Mouse (Mus musculus) ovary, postnatal 14 days (tissue): ENCODE measurements at regions not wholly inside any gene's neighbourhood (a gene's known extent, or its start where the extent isn't known, plus 50 kb on each side); places are given as distances from the start of the nearest gene placed in this dataset.

Experiments
- DNase-seq: peaks from one replicate; pipeline ENCODE4 v3.0.0; 2022; ENCODE audit warnings: low spot score

DNA sequence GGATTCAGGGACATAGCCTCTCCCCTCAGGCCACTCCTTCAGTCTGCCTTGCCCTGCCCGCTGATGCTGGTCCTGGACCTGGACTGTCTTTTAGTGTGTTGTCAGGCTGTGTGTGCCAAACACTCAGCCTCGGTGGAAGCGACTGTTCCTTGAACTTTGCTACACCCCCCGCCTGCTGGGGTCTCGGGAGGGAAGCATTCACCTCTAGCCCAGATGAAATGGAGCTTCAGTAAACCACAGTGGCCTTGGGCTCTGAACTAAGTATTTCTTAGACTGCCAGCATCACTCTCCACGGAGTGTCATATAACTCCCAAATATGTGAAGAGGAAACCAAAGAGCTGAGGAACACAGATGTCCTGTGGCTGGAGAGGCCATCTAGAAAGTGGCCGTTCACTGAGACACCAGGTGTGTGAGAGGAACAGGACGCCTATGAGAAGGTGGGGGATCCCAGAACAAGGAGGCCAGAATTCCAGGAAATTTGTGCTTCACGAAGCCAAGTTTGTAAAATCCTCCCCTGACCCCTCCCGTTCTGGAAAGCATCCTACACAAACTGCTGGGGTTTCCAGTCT, 170.2 kb downstream of the Zfp36l1 start:
- DNase-seq: no peak

GRCm38 (mm10) chr12:79941828-79942227, 171.0 kb downstream of the Zfp36l1 start:
- DNase-seq: no peak

DNA sequence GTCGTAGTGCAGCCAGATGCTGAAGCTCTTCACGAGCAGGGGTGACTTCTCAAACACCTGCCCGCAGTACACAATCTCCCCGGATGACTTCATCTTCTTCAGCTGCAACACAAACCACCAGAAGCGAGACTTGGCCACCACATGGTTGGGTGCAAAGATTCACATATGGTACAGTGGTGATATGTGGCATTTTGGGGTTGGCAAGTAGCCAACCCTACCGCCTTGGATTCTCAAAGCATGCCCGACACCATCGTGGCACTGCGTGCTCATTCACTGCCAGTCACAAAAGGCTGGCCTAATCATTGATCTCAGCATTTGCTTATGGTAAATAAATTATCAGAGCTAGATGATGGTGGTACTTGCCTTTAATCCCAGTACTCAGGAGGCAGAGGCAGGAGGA, 173.4 kb downstream of the Zfp36l1 start:
- no peak for DNase-seq

- DNase-seq: no peak
Measured at GRCm38 (mm10) chr12:79937876-79938275, 174.9 kb downstream of the Zfp36l1 start.

GRCm38 (mm10) chr12:79936698-79937097, 176.1 kb downstream of the Zfp36l1 start:
- DNase-seq: no peak

- no peak for DNase-seq
Measured at GRCm38 (mm10) chr12:79934091-79934490, 178.7 kb downstream of the Zfp36l1 start.

- DNase-seq: no peak
Measured at GRCm38 (mm10) chr12:79932905-79933304, 179.9 kb downstream of the Zfp36l1 start.

GRCm38 (mm10) chr12:79931455-79931854, 181.4 kb downstream of the Zfp36l1 start:
- no peak for DNase-seq

DNA sequence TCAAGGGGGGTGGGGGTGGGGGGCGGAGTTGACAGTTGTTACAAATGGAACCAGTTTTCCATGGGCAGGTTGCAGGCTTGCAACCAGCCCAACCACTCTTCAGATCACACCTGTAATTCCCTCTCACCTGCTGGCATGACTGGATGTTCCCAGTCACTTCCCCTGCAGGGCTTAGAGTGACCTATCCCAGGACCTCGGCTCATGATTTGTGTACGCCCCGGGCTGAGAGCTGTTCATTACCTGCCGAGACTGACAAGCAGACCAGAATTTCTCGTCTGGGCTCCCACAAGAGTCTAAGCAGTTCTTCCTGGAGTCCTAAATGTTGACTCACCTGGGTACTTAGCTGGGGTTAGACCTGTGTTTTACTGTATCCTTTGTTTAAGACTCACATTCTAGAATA, 183.0 kb downstream of the Zfp36l1 start:
- no peak for DNase-seq

- no peak for DNase-seq
Measured at GRCm38 (mm10) chr12:79928739-79929380, 184.0 kb downstream of the Zfp36l1 start.

- DNase-seq: no peak
Measured at GRCm38 (mm10) chr12:79928298-79928697, 184.5 kb downstream of the Zfp36l1 start.

DNA sequence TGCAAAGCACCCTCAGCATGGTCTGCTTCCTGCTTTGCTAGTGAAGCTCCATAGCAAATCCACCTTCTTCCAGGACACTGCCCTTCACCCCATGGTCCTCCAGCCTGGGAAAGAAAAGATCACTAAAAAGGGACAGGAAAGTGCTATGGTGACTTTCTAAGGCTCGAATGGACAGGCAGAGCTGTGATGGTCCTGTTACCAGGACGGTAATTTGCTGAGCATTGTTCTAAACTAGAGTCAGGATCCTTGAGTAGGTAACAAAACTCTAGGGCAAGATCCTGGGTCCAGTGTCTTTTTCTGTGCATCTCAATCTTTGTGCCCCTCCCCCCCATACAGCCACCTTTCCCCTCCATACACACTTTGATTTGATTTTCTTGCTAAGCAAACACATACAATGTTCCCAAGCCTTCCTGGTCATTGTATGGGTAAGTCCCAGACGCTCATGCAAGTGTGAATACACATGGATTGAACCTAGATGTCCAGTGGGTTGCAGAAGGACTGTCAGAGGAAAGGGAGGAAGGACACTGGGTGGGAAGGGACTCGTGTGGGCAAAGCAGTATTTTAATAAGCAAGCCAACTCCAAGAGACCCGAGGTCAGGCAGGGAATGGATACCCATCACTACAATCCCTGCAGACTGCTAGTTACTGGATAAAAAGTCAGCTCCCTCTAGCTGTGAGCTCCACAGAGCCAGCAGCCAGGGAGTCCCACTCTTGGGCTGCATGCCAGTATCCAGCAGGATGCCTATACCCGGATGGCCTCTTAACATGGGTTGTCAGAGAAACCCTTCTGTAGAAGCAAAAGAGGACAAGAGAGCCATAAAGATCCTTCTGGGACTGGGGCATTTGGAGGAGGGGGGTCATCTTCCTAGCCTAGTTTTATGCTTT, 186.9 kb downstream of the Zfp36l1 start:
- DNase-seq: no peak

GRCm38 (mm10) chr12:79924921-79925703, 187.7 kb downstream of the Zfp36l1 start:
- no peak for DNase-seq

- no peak for DNase-seq
Measured at GRCm38 (mm10) chr12:79923811-79924210, 189.0 kb downstream of the Zfp36l1 start.

DNA sequence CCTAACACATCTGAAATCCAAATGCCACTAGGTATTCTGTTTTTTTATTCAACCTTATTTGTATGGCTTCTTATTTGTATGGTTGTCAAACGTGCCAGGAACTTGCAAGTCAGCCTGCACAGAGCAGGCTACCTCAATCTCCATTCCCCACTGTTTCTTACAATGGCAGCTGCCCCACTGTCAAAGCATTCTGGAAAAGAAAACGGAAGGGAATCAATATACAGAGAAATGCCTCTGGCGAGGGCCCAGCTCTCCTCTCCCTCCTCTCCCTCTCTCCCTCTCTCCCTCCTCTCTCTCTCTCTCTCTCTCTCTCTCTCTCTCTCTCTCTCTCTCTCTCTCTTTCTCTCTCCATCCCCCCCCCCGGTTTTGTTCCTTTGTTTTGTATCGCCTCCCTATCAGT, 191.0 kb downstream of the Zfp36l1 start:
- DNase-seq: no peak

DNA sequence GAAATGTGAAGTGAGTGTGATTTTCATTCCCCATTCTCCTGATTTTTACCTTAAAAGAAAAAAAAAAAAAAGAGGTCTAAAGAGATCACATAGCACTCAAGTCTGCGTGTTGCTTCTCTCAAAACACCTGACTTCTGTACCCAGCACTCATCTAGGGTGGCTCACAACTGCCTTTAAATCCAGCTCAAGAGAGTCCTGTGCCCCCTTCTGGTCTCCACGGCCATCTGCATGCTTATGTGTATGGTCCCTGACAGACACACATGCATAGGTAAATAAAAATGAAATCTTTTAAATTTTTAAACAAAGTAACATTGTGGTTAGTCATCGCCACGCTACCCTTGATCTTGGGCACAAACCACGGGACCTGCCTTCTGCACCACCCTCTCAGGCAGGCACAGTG, 193.8 kb downstream of the Zfp36l1 start:
- no peak for DNase-seq

DNA sequence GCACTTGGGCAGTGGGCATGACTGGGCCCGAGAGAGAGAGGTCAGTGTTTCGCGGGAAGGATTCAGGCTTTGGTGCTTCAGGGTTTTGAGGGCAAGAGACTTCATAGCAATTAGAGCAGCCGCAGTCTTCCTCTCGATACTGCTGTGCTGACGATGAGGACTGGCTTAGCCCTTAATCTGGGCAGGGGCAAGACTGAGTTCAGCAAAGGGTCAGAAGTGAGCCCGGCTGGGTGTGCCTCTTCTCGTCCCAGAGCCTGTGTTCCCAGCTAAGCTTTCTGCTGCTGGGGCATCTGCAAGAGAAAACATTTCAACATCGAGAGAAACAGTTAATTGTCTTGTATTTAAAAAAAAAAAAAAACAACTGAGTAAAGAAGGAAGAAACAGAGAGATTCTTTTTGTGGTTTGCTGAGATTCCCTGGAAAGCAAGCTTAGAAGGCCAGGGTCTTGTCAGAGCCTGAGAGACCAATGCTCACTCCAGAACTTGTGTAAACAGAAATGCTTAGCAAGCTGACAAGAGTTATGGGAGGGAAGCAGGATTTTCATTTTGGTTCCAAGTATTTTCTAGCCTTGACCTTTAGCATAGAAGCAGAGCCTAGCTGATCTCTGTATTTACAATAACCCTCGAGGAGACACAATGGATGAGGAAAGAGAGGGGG, 195.1 kb downstream of the Zfp36l1 start:
- no peak for DNase-seq

DNA sequence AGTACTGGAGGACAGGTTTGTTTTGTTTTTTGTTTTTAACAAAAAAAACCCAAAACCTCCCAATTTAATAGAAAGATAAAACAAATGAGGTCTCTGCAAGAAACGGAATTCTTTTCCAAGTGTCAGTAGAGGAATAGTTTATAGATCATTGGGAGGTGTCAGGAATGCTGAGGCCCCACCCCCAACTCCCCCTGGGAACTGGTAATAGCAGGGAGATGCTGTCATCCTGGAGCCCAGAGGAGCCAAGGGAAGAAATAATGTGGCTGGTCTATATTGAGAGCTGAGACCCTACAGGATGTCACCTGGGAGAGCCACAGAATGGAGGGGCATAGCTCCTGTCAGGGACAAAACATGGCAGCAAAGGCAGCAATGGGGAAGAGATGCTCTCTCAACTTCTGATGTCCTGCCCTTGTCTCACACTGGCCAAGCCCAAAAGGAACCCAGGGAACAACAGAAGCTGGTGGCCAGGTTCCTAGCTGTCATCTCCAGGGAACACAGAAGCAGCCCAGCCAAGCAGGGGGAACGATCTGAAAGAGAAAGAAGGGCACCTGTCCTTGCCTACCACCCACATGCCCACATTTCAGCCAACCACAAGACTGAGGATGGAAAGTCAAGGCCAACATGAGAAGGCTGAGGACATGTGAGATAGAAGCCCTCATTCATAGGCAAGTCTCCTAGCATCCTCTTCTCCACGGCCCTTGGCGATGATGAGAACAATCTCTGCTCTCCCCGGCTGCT, 195.7 kb downstream of the Zfp36l1 start:
- no peak for DNase-seq

- no peak for DNase-seq
Measured at GRCm38 (mm10) chr12:79913898-79914297, 198.9 kb downstream of the Zfp36l1 start.

DNA sequence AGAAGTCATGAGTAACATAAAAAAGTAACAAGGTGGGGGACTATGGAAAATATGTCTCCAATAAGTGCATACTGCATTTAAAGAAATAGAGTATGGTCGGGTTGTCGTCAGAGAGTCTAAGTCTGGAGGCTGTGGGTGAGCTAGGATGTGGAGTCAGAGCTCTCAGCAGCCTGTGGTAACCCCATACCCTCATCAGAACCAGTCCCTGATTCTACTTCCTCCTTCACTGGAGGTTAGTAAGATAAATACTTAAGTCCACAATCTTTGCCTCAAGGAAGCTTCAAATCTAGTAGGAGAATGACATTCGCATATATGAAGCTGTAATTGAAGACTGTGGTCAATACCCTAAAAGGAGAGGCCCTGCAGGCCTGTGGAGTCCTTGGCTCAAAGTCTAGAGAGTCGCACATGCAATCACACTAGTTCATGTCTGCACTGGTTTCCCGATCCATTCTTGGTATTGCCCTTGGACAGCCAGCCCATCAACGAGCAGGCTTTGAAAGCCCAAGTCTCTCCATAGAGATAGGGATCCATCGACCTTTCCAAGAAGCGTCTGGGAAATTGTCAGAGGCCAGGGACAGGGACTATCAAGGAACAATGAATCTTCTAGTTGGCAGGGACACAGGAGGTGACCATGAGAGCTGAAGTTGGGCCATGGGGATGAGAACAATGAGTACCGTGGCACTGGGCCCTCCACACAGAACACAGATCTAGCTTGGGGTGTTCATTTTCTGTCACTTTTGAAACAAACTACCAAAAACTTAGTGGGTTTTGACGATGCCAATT, 200.3 kb downstream of the Zfp36l1 start:
- DNase-seq: no peak
